Mouse (Mus musculus) CH12.LX (cell line): ENCODE data around the gene Uqcc3. TPM values are rescaled to one million over a fixed set of nuclear protein-coding genes. Genes with fewer than 3 reads are reported as not detected.
A peak's percentile ranks its signal among the peaks of the same experiment; 100 is the strongest.

ENCODE experiments used
- DNase-seq: peaks from one replicate; pipeline ENCODE4 v3.0.0-alpha.2; 2013; ENCODE audit errors: extremely low read depth
- H3K27ac ChIP-seq: 2 replicates; pipeline ENCODE4 v1.5.1; 2012; ENCODE audit warnings: low read depth, mild to moderate bottlenecking, control low read depth, moderate library complexity; ENCODE audit not compliant: insufficient read depth
- H3K27me3 ChIP-seq: replicated peaks from 2 replicates; pipeline ENCODE3; 2012; ENCODE audit warnings: inconsistent platforms
- H3K36me3 ChIP-seq, 2 experiments: replicated peaks in 1 of 2; 2 replicates each; pipeline versions ENCODE3 to v1.6.1; 2012; ENCODE audit warnings: inconsistent platforms in 1 of 2, low read length in 1 of 2, mild to moderate bottlenecking in 1 of 2, mixed read lengths in 1 of 2, moderate library complexity in 1 of 2; ENCODE audit not compliant: control insufficient read depth in 1 of 2, insufficient read depth in 1 of 2
- H3K4me1 ChIP-seq, 2 experiments: 2 replicates each; pipeline ENCODE4 v1.6.1; 2012; ENCODE audit warnings: inconsistent platforms in 1 of 2, moderate library complexity in 1 of 2; ENCODE audit not compliant: insufficient read depth in 2 of 2, control insufficient read depth in 1 of 2
- H3K4me2 ChIP-seq: 2 replicates; pipeline ENCODE4 v1.6.1; 2012; ENCODE audit warnings: low read depth, mild to moderate bottlenecking, control low read depth; ENCODE audit not compliant: poor library complexity, insufficient read depth, severe bottlenecking
- H3K4me3 ChIP-seq, 3 experiments: fragments of 150-350 bp in 1 of 3; sonication (generic) in 1 of 3; replicated peaks in 1 of 3; 2 replicates each; pipeline versions ENCODE3 to v1.5.1; 2011 to 2012; ENCODE audit warnings: low read depth in 2 of 3, low read length in 2 of 3, mild to moderate bottlenecking in 2 of 3, moderate library complexity in 2 of 3, control low read depth in 1 of 3, improper control_type of control experiment in 1 of 3, inconsistent platforms in 1 of 3, mixed read lengths in 1 of 3; ENCODE audit not compliant: poor library complexity in 1 of 3
- H3K79me2 ChIP-seq: replicated peaks from 2 replicates; pipeline ENCODE4 v1.6.1; 2012; ENCODE audit warnings: mild to moderate bottlenecking, moderate library complexity; ENCODE audit not compliant: control insufficient read depth, poor library complexity, insufficient read depth, severe bottlenecking; ENCODE audit errors: extremely low read depth
- H3K9ac ChIP-seq: 2 replicates; pipeline ENCODE4 v1.6.1; 2012; ENCODE audit warnings: low read depth, mild to moderate bottlenecking, control low read depth, moderate library complexity; ENCODE audit not compliant: insufficient read depth
- H3K9me3 ChIP-seq: replicated peaks from 2 replicates; pipeline ENCODE3; 2012; ENCODE audit warnings: low read length, inconsistent platforms, mixed read lengths
- BHLHE40 ChIP-seq: IDR thresholded peaks from 2 replicates; pipeline ENCODE4 v1.6.1; 2011; ENCODE audit warnings: mild to moderate bottlenecking, low read depth, low read length, improper control_type of control experiment
- CHD2 ChIP-seq: IDR thresholded peaks from 2 replicates; pipeline ENCODE4 v1.6.1; 2011; ENCODE audit warnings: low read length, improper control_type of control experiment
- ELF1 ChIP-seq: IDR thresholded peaks from 2 replicates; pipeline ENCODE4 v1.6.1; 2014; ENCODE audit warnings: low read depth, mild to moderate bottlenecking, inconsistent platforms, low read length, improper control_type of control experiment
- HCFC1 ChIP-seq: IDR thresholded peaks from 2 replicates; pipeline ENCODE4 v1.6.1; 2012; ENCODE audit warnings: low read depth, mild to moderate bottlenecking, inconsistent platforms, low read length, improper control_type of control experiment
- JUN ChIP-seq: IDR thresholded peaks from 2 replicates; pipeline ENCODE4 v1.6.1; 2011; ENCODE audit warnings: low read depth, mild to moderate bottlenecking, low read length, improper control_type of control experiment, moderate library complexity; ENCODE audit not compliant: insufficient read depth
- JUND ChIP-seq: conservative IDR thresholded peaks from 2 replicates; pipeline ENCODE4 v1.6.1; 2011; ENCODE audit warnings: low read depth, low read length, improper control_type of control experiment
- MAFK ChIP-seq: IDR thresholded peaks from 2 replicates; pipeline ENCODE4 v1.6.1; 2011; ENCODE audit warnings: low read length, improper control_type of control experiment; ENCODE audit not compliant: insufficient replicate concordance
- MAX ChIP-seq: IDR thresholded peaks from 2 replicates; pipeline ENCODE4 v1.6.1; 2011; ENCODE audit warnings: low read length, improper control_type of control experiment
- MXI1 ChIP-seq: IDR thresholded peaks from 2 replicates; pipeline ENCODE4 v1.6.1; 2011; ENCODE audit warnings: mild to moderate bottlenecking, low read depth, low read length, improper control_type of control experiment
- MYC ChIP-seq: IDR thresholded peaks from 2 replicates; pipeline ENCODE4 v1.6.1; 2011; ENCODE audit warnings: low read depth, mild to moderate bottlenecking, improper control_type of control experiment, low read length
- PAX5 ChIP-seq: IDR thresholded peaks from 2 replicates; pipeline ENCODE4 v1.6.1; 2012; ENCODE audit warnings: low read length, inconsistent platforms, mixed read lengths
- POLR2AphosphoS2 ChIP-seq: IDR thresholded peaks from 2 replicates; pipeline ENCODE4 v1.6.1; 2011; ENCODE audit warnings: low read depth, low read length, improper control_type of control experiment
- RCOR1 ChIP-seq: conservative IDR thresholded peaks from 2 replicates; pipeline ENCODE4 v1.6.1; 2012; ENCODE audit warnings: low read depth, mild to moderate bottlenecking, inconsistent platforms, low read length, improper control_type of control experiment
- UBTF ChIP-seq: IDR thresholded peaks from 2 replicates; pipeline ENCODE4 v1.6.1; 2012; ENCODE audit warnings: low read depth, mild to moderate bottlenecking, inconsistent platforms, low read length, improper control_type of control experiment, moderate library complexity
- USF1 ChIP-seq: IDR thresholded peaks from 2 replicates; pipeline ENCODE4 v1.6.1; 2014; ENCODE audit warnings: low read depth, mild to moderate bottlenecking, inconsistent platforms, low read length, improper control_type of control experiment
- USF2 ChIP-seq: conservative IDR thresholded peaks from 2 replicates; pipeline ENCODE4 v1.6.1; 2011; ENCODE audit warnings: low read depth, low read length, improper control_type of control experiment
- dilution Hi-C: fragments of 300-500 bp; cut with MboI; formaldehyde crosslinking; loops from 2 replicates; pipeline ENCODE4 v1.14.3; 2020; ENCODE audit warnings: low sequenced_read_pairs; ENCODE audit not compliant: extremely low pct_unique_long_range_greater_than_20kb, extremely low pct_ligation_motif_present
- in situ Hi-C: fragments of 300-500 bp; cut with MboI; formaldehyde crosslinking; loops from 3 replicates; pipeline ENCODE4 v1.14.3; 2019; ENCODE audit warnings: low sequenced_read_pairs, low pct_ligation_motif_present, low pct_unique_long_range_greater_than_20kb, mixed read lengths
- polyA plus RNA-seq: library from polyadenylated mRNA; unstranded; fragments of >175 nt; gene quantifications from 2 replicates; pipeline ENCODE4 v1.2.1, GENCODE M21; 2012; ENCODE audit warnings: low read depth; ENCODE audit not compliant: insufficient read length
- total RNA-seq, 2 experiments: library from RNA; depleted of rRNA; stranded (reverse); fragments of 300-350 nt in 1 of 2; fragments of >200 nt in 1 of 2; gene quantifications; 2 replicates each; pipeline ENCODE4 v1.2.3; 2012 to 2014

Uqcc3 gene
- total and polyA plus RNA-seq, 3 experiments: 23.5 to 56.6 (median 42.6) TPM

GRCm38 (mm10) chr19:8886916-8887584 is 6.3 kb upstream of the Uqcc3 start (continued):
- TF ChIP-seq RCOR1 (no peak), CHD2 (peak; percentile 85)
- TF ChIP-seq, all 38 proteins: peak for 9

- no peak for DNase-seq
- in situ Hi-C loops: no loop called here
- H3K4me2 ChIP-seq: no peak within 1 kb of the TSS
- peaks cover 4% of the 10 kb centered on the region; the same call in 1 of the 2 replicates for H3K79me2 ChIP-seq
- TF ChIP-seq BHLHE40 (no peak), HCFC1 (no peak), CHD2 (no peak), PAX5 (no peak), UBTF (no peak), POLR2AphosphoS2 (no peak), JUN (no peak), JUND (no peak), MXI1 (no peak), MYC (no peak), MAX (no peak), MAFK (no peak), USF1 (no peak)
- TF ChIP-seq, all 38 proteins: peak for 0
- H3K4me3 ChIP-seq: no peak within 1 kb of the TSS
- peaks cover 0 to 26% of the 10 kb centered on the region in 2 experiments; a peak in 3 of 4 replicates for H3K4me1 ChIP-seq
- no peaks in the 10 kb centered on the region for H3K27me3 ChIP-seq
- no peaks in the 10 kb centered on the region for H3K9me3 ChIP-seq
- dilution Hi-C loops: no loop called here
- H3K36me3 ChIP-seq: peaks cover 0 to 10% of the 10 kb centered on the region in 2 experiments
- H3K9ac ChIP-seq: no peak within 1 kb of the TSS
- no peak within 1 kb of the TSS for H3K27ac ChIP-seq
These were observed 2.9 kb upstream of the Uqcc3 start, which contains the start of the genes Lbhd1 and Gm49403 for GRCm38 (mm10) chr19:8883616-8884015. Gene Lbhd1, plus strand, starts transcription at chr19:8883732. Gene Gm49403, plus strand, starts transcription at chr19:8883930.

GRCm38 (mm10) chr19:8881034-8881392 is 290 bp upstream of the Uqcc3 start:
- Histone ChIP-seq H3K9me3 (no peaks in the 10 kb centered on the region), H3K4me1 (peaks cover 0 to 16% of the 10 kb centered on the region in 2 experiments; a peak in 3 of 4 replicates), H3K4me2 (peak overlapping the region; percentile 68), H3K36me3 (peaks cover 6 to 28% of the 10 kb centered on the region in 2 experiments), H3K79me2 (no peaks in the 10 kb centered on the region), H3K27ac (no peak overlapping the region), H3K9ac (peak overlapping the region; percentile 73), H3K27me3 (no peaks in the 10 kb centered on the region), H3K4me3 (peak overlapping the region; percentile 90 to 97 (median 95))
- DNase-seq: no peak
- in situ Hi-C loops: no loop called here
- TF ChIP-seq USF2 (peak; percentile 5; the same call in 1 of the 2 replicates), ELF1 (no peak), MAX (no peak), CHD2 (no peak)
- dilution Hi-C loops: no loop called here
